Comparison of ENCODE assay signal across 15 mouse cellular contexts in the genomic region with DNA sequence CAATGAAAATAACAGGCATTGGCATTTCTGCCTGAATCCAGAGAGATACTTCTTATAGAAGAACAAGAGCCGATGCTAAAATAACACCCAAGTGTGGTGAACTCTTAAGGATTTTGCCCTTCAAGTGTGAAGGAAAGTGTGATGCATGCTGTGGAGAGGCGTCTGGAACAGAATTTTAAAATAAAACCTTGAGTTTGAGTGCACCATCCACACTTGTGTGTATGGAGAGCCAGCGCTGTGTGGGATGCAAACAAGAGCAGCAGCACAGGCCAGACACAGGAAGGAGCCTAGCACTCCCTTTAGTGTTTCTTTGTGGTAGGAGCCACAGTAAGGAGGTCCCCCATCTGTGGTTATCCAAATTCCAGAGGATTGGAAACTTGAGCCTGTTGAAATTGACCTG.
"Had no signal": no experiment of that assay in that cellular context is flagged by ENCODE, and none has a peak within 500 bp of the region (broad histone marks: within the 10 kb centered on the region; RNA-seq: fewer than 3 reads in every experiment).

No protein-coding gene starts in this region.

- DNase-seq: kidney, adult 11 months; kidney, adult 8-10 months; kidney, postnatal 10 days; kidney, postnatal 36 days; layer of hippocampus, postnatal 36 days; liver, embryonic 13.5 days; lung, adult 2 months; lung, postnatal 14 days; lung, postnatal 4 days; midbrain, embryonic 14.5 days; right cerebral cortex, postnatal 4 days; thymus, postnatal 25 days had no signal

- H3K27ac ChIP-seq: intestine, embryonic 15.5 days; kidney, embryonic 15.5 days; liver, embryonic 13.5 days; stomach, postnatal 0 days had no signal

- H3K4me3 ChIP-seq: intestine, embryonic 15.5 days; kidney, embryonic 15.5 days; liver, embryonic 13.5 days had no signal
